Mouse (Mus musculus) hindbrain, embryonic 10.5 days (tissue): ENCODE results near the gene Dock9. TPM values are rescaled to one million over a fixed set of nuclear protein-coding genes. Genes with fewer than 3 reads are reported as not detected.

Source experiments
- DNase-seq: peaks from one replicate; pipeline ENCODE4 v3.0.0-alpha.2; 2017; ENCODE audit warnings: low spot score
- H3K27ac ChIP-seq: fragments of 300-500 bp; sonication (generic); 2 replicates; pipeline ENCODE4 v1.5.1; 2016; ENCODE audit warnings: mild to moderate bottlenecking, moderate library complexity
- H3K27me3 ChIP-seq: fragments of 300-500 bp; sonication (generic); 2 replicates; pipeline ENCODE4 v1.6.1; 2016; ENCODE audit warnings: mild to moderate bottlenecking; ENCODE audit not compliant: poor library complexity, insufficient read depth, severe bottlenecking
- H3K36me3 ChIP-seq: fragments of 300-500 bp; sonication (generic); 2 replicates; pipeline ENCODE4 v1.6.1; 2016; ENCODE audit warnings: mild to moderate bottlenecking, moderate library complexity
- H3K4me1 ChIP-seq: fragments of 300-500 bp; sonication (generic); replicated peaks from 2 replicates; pipeline ENCODE4 v1.6.1; 2016; ENCODE audit warnings: mild to moderate bottlenecking
- H3K4me3 ChIP-seq: fragments of 300-500 bp; sonication (generic); 2 replicates; pipeline ENCODE4 v1.5.1; 2016; ENCODE audit warnings: mild to moderate bottlenecking, moderate library complexity
- H3K9me3 ChIP-seq: fragments of 300-500 bp; sonication (generic); 2 replicates; pipeline ENCODE4 v1.6.1; 2016; ENCODE audit warnings: mild to moderate bottlenecking, moderate library complexity
- WGBS: fragments of 180-500 bp; shearing (Covaris S2); methylation state at CpG from one replicate; pipeline ENCODE4 v1.1.7; 2016; 5-methylcytosine and 5-hydroxymethylcytosine counted together
- polyA plus RNA-seq: library from polyadenylated mRNA; unstranded; fragments of >200 nt; fragmentation: Nextera tagmentation; extraction: Ambion mirVana; gene quantifications from 2 replicates; pipeline ENCODE4 v1.2.1, GENCODE M21; 2016

Gene Dock9
- polyA plus RNA-seq, 1 experiment from 2014 or later, result 3.3 TPM

GRCm38 (mm10) chr14:121749606-121750005, 48.0 kb downstream of the Dock9 start:
- DNase-seq, result no peak
- Histone ChIP-seq H3K9me3 (no peaks in the 10 kb centered on the region), H3K4me3 (no peak overlapping the region), H3K27ac (no peak overlapping the region), H3K4me1 (no peaks in the 10 kb centered on the region), H3K27me3 (0 out of 2 replicates have a peak, but pooled peaks cover 5% of the 10 kb centered on the region), H3K36me3 (no peaks in the 10 kb centered on the region)
- 93% methylated on average over 9 of the region's 9 CpGs for WGBS

GRCm38 (mm10) chr14:121749084-121749483, 48.6 kb downstream of the Dock9 start:
- no peaks in the 10 kb centered on the region for H3K36me3 ChIP-seq
- H3K4me3 ChIP-seq, result no peak overlapping the region
- no peak for DNase-seq
- 87% methylated on average over 10 of the region's 10 CpGs for WGBS
- H3K27ac ChIP-seq, result no peak overlapping the region
- H3K4me1 ChIP-seq, result no peaks in the 10 kb centered on the region
- 0 out of 2 replicates have a peak, but pooled peaks cover 2% of the 10 kb centered on the region for H3K27me3 ChIP-seq
- H3K9me3 ChIP-seq, result no peaks in the 10 kb centered on the region

- no peak for DNase-seq
- no peaks in the 10 kb centered on the region for H3K27me3 ChIP-seq
- no peak overlapping the region for H3K4me3 ChIP-seq
- no peaks in the 10 kb centered on the region for H3K4me1 ChIP-seq
- no peak overlapping the region for H3K27ac ChIP-seq
- WGBS, result 84% methylated on average over 7 of the region's 7 CpGs
- no peaks in the 10 kb centered on the region for H3K9me3 ChIP-seq
- H3K36me3 ChIP-seq, result no peaks in the 10 kb centered on the region
Measured at GRCm38 (mm10) chr14:121747360-121747759, 50.3 kb downstream of the Dock9 start.

- Histone ChIP-seq H3K4me3 (no peak overlapping the region), H3K36me3 (no peaks in the 10 kb centered on the region), H3K27ac (no peak overlapping the region), H3K27me3 (no peaks in the 10 kb centered on the region), H3K9me3 (no peaks in the 10 kb centered on the region), H3K4me1 (0 out of 2 replicates have a peak, but pooled peaks cover 2% of the 10 kb centered on the region)
- WGBS, result 75% methylated on average over 9 of the region's 9 CpGs
- no peak for DNase-seq
Measured at GRCm38 (mm10) chr14:121743787-121744417, 53.7 kb downstream of the Dock9 start.

- Histone ChIP-seq H3K4me1 (peaks cover 8% of the 10 kb centered on the region; the same call in 1 of the 2 replicates), H3K9me3 (no peaks in the 10 kb centered on the region), H3K4me3 (no peak overlapping the region), H3K27me3 (no peaks in the 10 kb centered on the region), H3K27ac (no peak overlapping the region), H3K36me3 (no peaks in the 10 kb centered on the region)
- DNase-seq, result no peak
- WGBS, result 75% methylated on average over 24 of the region's 24 CpGs
Measured at GRCm38 (mm10) chr14:121738431-121739403, 58.9 kb downstream of the Dock9 start.

GRCm38 (mm10) chr14:121737277-121737676, 60.4 kb downstream of the Dock9 start:
- Histone ChIP-seq H3K4me1 (peaks cover 10% of the 10 kb centered on the region), H3K36me3 (no peaks in the 10 kb centered on the region), H3K4me3 (no peak overlapping the region), H3K9me3 (no peaks in the 10 kb centered on the region), H3K27ac (no peak overlapping the region), H3K27me3 (no peaks in the 10 kb centered on the region)
- DNase-seq, result no peak
- 90% methylated on average over 8 of the region's 8 CpGs for WGBS

- no peak overlapping the region for H3K27ac ChIP-seq
- no peaks in the 10 kb centered on the region for H3K9me3 ChIP-seq
- H3K4me3 ChIP-seq, result no peak overlapping the region
- no peaks in the 10 kb centered on the region for H3K36me3 ChIP-seq
- peaks cover 24% of the 10 kb centered on the region for H3K4me1 ChIP-seq
- no peak for DNase-seq
- 61% methylated on average over 7 of the region's 7 CpGs for WGBS
- H3K27me3 ChIP-seq, result no peaks in the 10 kb centered on the region
Measured at GRCm38 (mm10) chr14:121735678-121736077, 62.0 kb downstream of the Dock9 start.

GRCm38 (mm10) chr14:121734217-121734616, 63.4 kb downstream of the Dock9 start:
- H3K4me3 ChIP-seq, result no peak overlapping the region
- H3K27me3 ChIP-seq, result no peaks in the 10 kb centered on the region
- peaks cover 24% of the 10 kb centered on the region for H3K4me1 ChIP-seq
- WGBS, result 88% methylated on average over 7 of the region's 7 CpGs
- DNase-seq, result no peak
- no peak overlapping the region for H3K27ac ChIP-seq
- H3K36me3 ChIP-seq, result no peaks in the 10 kb centered on the region
- H3K9me3 ChIP-seq, result no peaks in the 10 kb centered on the region

- no peak for DNase-seq
- Histone ChIP-seq H3K27ac (no peak overlapping the region), H3K4me3 (no peak overlapping the region), H3K9me3 (no peaks in the 10 kb centered on the region), H3K36me3 (no peaks in the 10 kb centered on the region), H3K4me1 (peaks cover 19% of the 10 kb centered on the region), H3K27me3 (no peaks in the 10 kb centered on the region)
- WGBS, result 97% methylated on average over 12 of the region's 12 CpGs
Measured at GRCm38 (mm10) chr14:121733694-121734093, 63.9 kb downstream of the Dock9 start.

- Histone ChIP-seq H3K27ac (peak overlapping the region; percentile 75), H3K36me3 (no peaks in the 10 kb centered on the region), H3K9me3 (no peaks in the 10 kb centered on the region), H3K4me3 (peak overlapping the region; percentile 33), H3K4me1 (peaks cover 16% of the 10 kb centered on the region), H3K27me3 (no peaks in the 10 kb centered on the region)
- no peak for DNase-seq
- 14% methylated on average over 8 of the region's 8 CpGs for WGBS
Measured at GRCm38 (mm10) chr14:121732196-121732595, 65.4 kb downstream of the Dock9 start.

GRCm38 (mm10) chr14:121731688-121732168, 65.9 kb downstream of the Dock9 start:
- H3K4me1 ChIP-seq, result peaks cover 15% of the 10 kb centered on the region
- H3K27me3 ChIP-seq, result no peaks in the 10 kb centered on the region
- H3K4me3 ChIP-seq, result peak overlapping the region; percentile 33
- H3K36me3 ChIP-seq, result no peaks in the 10 kb centered on the region
- H3K27ac ChIP-seq, result peak overlapping the region; percentile 75
- 15% methylated on average over 6 of the region's 6 CpGs for WGBS
- DNase-seq, result peak; percentile 48
- H3K9me3 ChIP-seq, result no peaks in the 10 kb centered on the region

- Histone ChIP-seq H3K36me3 (no peaks in the 10 kb centered on the region), H3K27ac (peak overlapping the region; percentile 9; the same call in 1 of the 2 replicates), H3K4me1 (peaks cover 15% of the 10 kb centered on the region), H3K27me3 (no peaks in the 10 kb centered on the region), H3K9me3 (no peaks in the 10 kb centered on the region), H3K4me3 (no peak overlapping the region)
- no peak for DNase-seq
- WGBS, result 81% methylated on average over 3 of the region's 3 CpGs
Measured at GRCm38 (mm10) chr14:121730966-121731365, 66.7 kb downstream of the Dock9 start.

GRCm38 (mm10) chr14:121727996-121728395, 69.6 kb downstream of the Dock9 start:
- no peaks in the 10 kb centered on the region for H3K36me3 ChIP-seq
- H3K4me3 ChIP-seq, result no peak overlapping the region
- peaks cover 22% of the 10 kb centered on the region for H3K4me1 ChIP-seq
- H3K9me3 ChIP-seq, result no peaks in the 10 kb centered on the region
- no peak overlapping the region for H3K27ac ChIP-seq
- no peak for DNase-seq
- 80% methylated on average over 8 of the region's 8 CpGs for WGBS
- H3K27me3 ChIP-seq, result no peaks in the 10 kb centered on the region
